ENCODE assay signal across 9 mouse cellular contexts in the genomic region with DNA sequence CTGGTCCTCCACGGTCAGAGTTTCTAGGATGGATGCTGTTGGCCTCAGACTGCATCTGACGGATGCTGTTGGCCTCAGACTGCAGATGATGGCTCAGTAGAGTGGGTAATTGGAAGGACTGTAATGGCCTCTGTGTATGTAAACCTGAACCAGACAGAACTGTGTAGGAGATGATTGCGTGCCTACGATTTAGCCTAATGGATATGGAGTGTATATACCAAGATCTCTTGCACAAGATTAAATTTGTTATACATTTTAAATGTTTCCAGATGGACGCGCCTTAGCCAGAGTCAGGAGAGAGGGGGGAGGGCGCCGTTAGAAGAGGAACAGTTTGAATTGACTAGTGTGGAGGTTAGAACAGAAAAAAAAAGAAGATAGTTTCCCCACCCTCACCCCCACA.
DNase-seq lines count a peak whose midpoint lies in the region; ATAC-seq lines count a peak whose summit lies in the region.
"Had no signal": no experiment of that assay in that cellular context is flagged by ENCODE, and none has a peak within 500 bp of the region (broad histone marks: within the 10 kb centered on the region; RNA-seq: fewer than 3 reads in every experiment).

No protein-coding gene starts in this region.

- peak; percentile 10; the same call in 1 of the 2 replicates for ATAC-seq in forebrain, embryonic 12.5 days (ENCODE audit: low FRiP score)
- ATAC-seq in forebrain, embryonic 13.5 days, result no peak
- peak; percentile 29 for ATAC-seq in lung, embryonic 16.5 days (ENCODE audit: low read depth)
- ATAC-seq in hindbrain, embryonic 15.5 days (ENCODE audit: low FRiP score, low read depth), result no peak
- peak; percentile 54; the same call in 1 of the 2 replicates for ATAC-seq in stomach, embryonic 14.5 days (ENCODE audit: insufficient number of reproducible peaks, insufficient read depth, low FRiP score, low read depth)
- no peak for ATAC-seq in inflammation-experienced regulatory T-cells, adult 6 months

- H3K27me3 ChIP-seq in forebrain, embryonic 12.5 days, result 0 out of 2 replicates have a peak, but pooled peaks cover 2% of the 10 kb centered on the region
- no peaks in the 10 kb centered on the region for H3K27me3 ChIP-seq in forebrain, embryonic 13.5 days
- H3K27me3 ChIP-seq in lung, embryonic 16.5 days (ENCODE audit: control insufficient read depth, insufficient read depth, low read depth, low read length), result no peaks in the 10 kb centered on the region
- H3K27me3 ChIP-seq in hindbrain, embryonic 15.5 days, result no peaks in the 10 kb centered on the region
- no peaks in the 10 kb centered on the region for H3K27me3 ChIP-seq in stomach, embryonic 14.5 days (ENCODE audit: control insufficient read depth, insufficient read depth, low read length)

- H3K4me2 ChIP-seq in forebrain, embryonic 12.5 days, result no peak overlapping the region
- H3K4me2 ChIP-seq in forebrain, embryonic 13.5 days, result no peak overlapping the region
- H3K4me2 ChIP-seq in lung, embryonic 16.5 days (ENCODE audit: low read depth, low read length), result peak overlapping the region; percentile 51
- no peak overlapping the region for H3K4me2 ChIP-seq in hindbrain, embryonic 15.5 days
- peak overlapping the region; percentile 10; the same call in 1 of the 2 replicates for H3K4me2 ChIP-seq in stomach, embryonic 14.5 days (replicated peaks; ENCODE audit: low read depth, low read length)

- H3K4me1 ChIP-seq in forebrain, embryonic 12.5 days, result peaks cover 25% of the 10 kb centered on the region
- H3K4me1 ChIP-seq in forebrain, embryonic 13.5 days, result peaks cover 22% of the 10 kb centered on the region
- peaks cover 31% of the 10 kb centered on the region for H3K4me1 ChIP-seq in lung, embryonic 16.5 days (replicated peaks; ENCODE audit: control insufficient read depth, insufficient read depth, low read length)
- peaks cover 22% of the 10 kb centered on the region for H3K4me1 ChIP-seq in hindbrain, embryonic 15.5 days (replicated peaks)
- H3K4me1 ChIP-seq in stomach, embryonic 14.5 days (ENCODE audit: control insufficient read depth, insufficient read depth, low read length), result peaks cover 34% of the 10 kb centered on the region

- H3K4me3 ChIP-seq in forebrain, embryonic 12.5 days (replicated peaks), result no peak overlapping the region
- H3K4me3 ChIP-seq in forebrain, embryonic 13.5 days, result no peak overlapping the region
- no peak overlapping the region for H3K4me3 ChIP-seq in lung, embryonic 16.5 days (ENCODE audit: low read length)
- H3K4me3 ChIP-seq in hindbrain, embryonic 15.5 days, result no peak overlapping the region
- no peak overlapping the region for H3K4me3 ChIP-seq in stomach, embryonic 14.5 days (ENCODE audit: low read depth, low read length)

- H3K9ac ChIP-seq in forebrain, embryonic 12.5 days, result 0 out of 2 replicates have a peak overlapping the region, but pooled peaks have one; percentile 1
- no peak overlapping the region for H3K9ac ChIP-seq in forebrain, embryonic 13.5 days
- peak overlapping the region; percentile 13; the same call in 1 of the 2 replicates for H3K9ac ChIP-seq in lung, embryonic 16.5 days (ENCODE audit: low read length)
- no peak overlapping the region for H3K9ac ChIP-seq in hindbrain, embryonic 15.5 days
- no peak overlapping the region for H3K9ac ChIP-seq in stomach, embryonic 14.5 days (replicated peaks; ENCODE audit: low read depth, low read length)

- DNase-seq in lung, postnatal 10 days, result no peak
- DNase-seq in B cell, adult 2 months, result no peak
- DNase-seq: cerebellum, postnatal 14 days had no signal

- no peaks in the 10 kb centered on the region for H3K36me3 ChIP-seq in forebrain, embryonic 12.5 days (replicated peaks)
- H3K36me3 ChIP-seq in forebrain, embryonic 13.5 days (ENCODE audit: poor library complexity, severe bottlenecking), result no peaks in the 10 kb centered on the region
- H3K36me3 ChIP-seq in lung, embryonic 16.5 days (ENCODE audit: control insufficient read depth, insufficient read depth, low read length), result no peaks in the 10 kb centered on the region
- 0 out of 2 replicates have a peak, but pooled peaks cover 8% of the 10 kb centered on the region for H3K36me3 ChIP-seq in hindbrain, embryonic 15.5 days
- H3K36me3 ChIP-seq in stomach, embryonic 14.5 days (ENCODE audit: control insufficient read depth, insufficient read depth, low read length), result no peaks in the 10 kb centered on the region

- H3K9me3 ChIP-seq in forebrain, embryonic 12.5 days, result no peaks in the 10 kb centered on the region
- H3K9me3 ChIP-seq in forebrain, embryonic 13.5 days (replicated peaks), result no peaks in the 10 kb centered on the region
- H3K9me3 ChIP-seq in lung, embryonic 16.5 days (ENCODE audit: control insufficient read depth, low read length), result no peaks in the 10 kb centered on the region
- H3K9me3 ChIP-seq in hindbrain, embryonic 15.5 days, result no peaks in the 10 kb centered on the region
- H3K9me3 ChIP-seq in stomach, embryonic 14.5 days (ENCODE audit: control insufficient read depth, low read depth, low read length), result no peaks in the 10 kb centered on the region

- H3K27ac ChIP-seq in forebrain, embryonic 12.5 days, result no peak overlapping the region
- no peak overlapping the region for H3K27ac ChIP-seq in forebrain, embryonic 13.5 days
- H3K27ac ChIP-seq in lung, embryonic 16.5 days (ENCODE audit: low read length), result peak overlapping the region; percentile 98
- H3K27ac ChIP-seq in hindbrain, embryonic 15.5 days (replicated peaks), result peak overlapping the region; percentile 27; the same call in 1 of the 2 replicates
- peak overlapping the region; percentile 99 for H3K27ac ChIP-seq in stomach, embryonic 14.5 days (ENCODE audit: low read length)

- whole genome bisulfite sequencing in forebrain, embryonic 12.5 days, result 60% methylated on average over 8 of the region's 8 CpGs
- 76% methylated on average over 8 of the region's 8 CpGs for WGBS in forebrain, embryonic 13.5 days
- 44% methylated on average over 8 of the region's 8 CpGs for WGBS in lung, embryonic 16.5 days
- WGBS in hindbrain, embryonic 15.5 days, result 66% methylated on average over 8 of the region's 8 CpGs
- WGBS in stomach, embryonic 14.5 days, result 26% methylated on average over 8 of the region's 8 CpGs

Comparison
In these comparisons a context has a peak if more than half of its experiments do, and no peak if none do; other contexts are left out.
1. ATAC-seq: peak in forebrain, embryonic 12.5 days (single experiment), lung, embryonic 16.5 days (single experiment) and stomach, embryonic 14.5 days (single experiment); none in forebrain, embryonic 13.5 days (single experiment), hindbrain, embryonic 15.5 days (single experiment) and inflammation-experienced regulatory T-cells, adult 6 months (single experiment).
2. H3K9ac ChIP-seq: peak in forebrain, embryonic 12.5 days (single experiment) and lung, embryonic 16.5 days (single experiment); none in forebrain, embryonic 13.5 days (single experiment), hindbrain, embryonic 15.5 days (single experiment) and stomach, embryonic 14.5 days (single experiment).
3. H3K27ac ChIP-seq: peak in lung, embryonic 16.5 days (single experiment), hindbrain, embryonic 15.5 days (single experiment) and stomach, embryonic 14.5 days (single experiment); none in forebrain, embryonic 12.5 days (single experiment) and forebrain, embryonic 13.5 days (single experiment).
4. H3K4me2 ChIP-seq: peak in lung, embryonic 16.5 days (single experiment) and stomach, embryonic 14.5 days (single experiment); none in forebrain, embryonic 12.5 days (single experiment), forebrain, embryonic 13.5 days (single experiment) and hindbrain, embryonic 15.5 days (single experiment).